Mouse (Mus musculus) B cell, adult 62 days (primary cell): ENCODE data around the gene Mybl2. TPM values are rescaled to one million over a fixed set of nuclear protein-coding genes. Genes with fewer than 3 reads are reported as not detected.

ENCODE experiments used
- total RNA-seq: library from RNA; stranded (reverse); gene quantifications from 4 replicates; pipeline ENCODE4 v1.2.4, GENCODE M21; 2023

The Mybl2 gene
- total RNA-seq: 4.8 to 6.1 TPM (median 5.6 TPM) in 4 replicates

GRCm38 (mm10) chr2:163054335-163054840, at the start of gene Mybl2:
Gene Mybl2 (plus strand): TSS chr2:163054687.

GRCm38 (mm10) chr2:163016916-163017743, 37.4 kb upstream of the Mybl2 start, which contains the start of gene Ift52:
Gene Ift52 (plus strand): TSS chr2:163017354.

DNA sequence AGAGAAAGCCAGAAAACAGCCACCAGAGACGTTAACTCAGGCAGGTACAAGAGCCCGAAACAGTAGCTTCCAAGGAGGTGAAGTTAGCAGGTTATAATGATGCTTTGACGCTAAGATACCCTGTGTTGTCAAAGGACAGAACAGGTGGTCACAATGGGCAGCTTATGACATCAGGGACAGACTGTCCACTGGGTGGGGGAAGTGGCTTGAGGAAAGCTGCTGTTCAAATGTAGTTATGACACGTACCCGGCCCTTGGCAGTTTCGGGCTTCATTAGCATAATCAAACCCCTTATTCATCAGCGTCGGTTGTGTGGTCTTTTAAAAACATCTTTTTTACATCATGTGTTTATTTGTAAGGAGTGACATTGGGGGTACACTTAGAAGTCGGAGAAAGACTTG, 33.2 kb downstream of the Mybl2 start, which contains the start of gene Gtsf1l:
Gtsf1l (minus strand) TSS at position 128 of the 400 bp plus-strand sequence.

Other genes with a start within 250 kb of the Mybl2 start
- 386 to 406 TPM (median 400 TPM) in 4 replicates for gene Srsf6, start 123.2 kb upstream of the Mybl2 start, total RNA-seq
- 1.0 to 3.0 TPM (median 2.1 TPM) in 4 replicates for gene L3mbtl1, start 111.2 kb upstream of the Mybl2 start, total RNA-seq
- gene Sgk2, start 67.4 kb upstream of the Mybl2 start, total RNA-seq: not detected in 4 replicates
- gene Ift52, start 37.3 kb upstream of the Mybl2 start, total RNA-seq: 27.6 to 35.2 TPM (median 31.0 TPM) in 4 replicates
- not detected in 4 replicates for gene Gtsf1l, start 33.2 kb downstream of the Mybl2 start, total RNA-seq
- 0.69 TPM in 1 of 4 replicates, not detected in the others for gene Tox2, start 148.4 kb downstream of the Mybl2 start, total RNA-seq